Mouse (Mus musculus): ENCODE measurements around the gene A730061H03Rik. TPM values are rescaled to one million over a fixed set of nuclear protein-coding genes. Genes with fewer than 3 reads are reported as not detected.

The A730061H03Rik gene
- polyA plus RNA-seq, 1 experiment from 2014 or later: 1.1 TPM

DNA sequence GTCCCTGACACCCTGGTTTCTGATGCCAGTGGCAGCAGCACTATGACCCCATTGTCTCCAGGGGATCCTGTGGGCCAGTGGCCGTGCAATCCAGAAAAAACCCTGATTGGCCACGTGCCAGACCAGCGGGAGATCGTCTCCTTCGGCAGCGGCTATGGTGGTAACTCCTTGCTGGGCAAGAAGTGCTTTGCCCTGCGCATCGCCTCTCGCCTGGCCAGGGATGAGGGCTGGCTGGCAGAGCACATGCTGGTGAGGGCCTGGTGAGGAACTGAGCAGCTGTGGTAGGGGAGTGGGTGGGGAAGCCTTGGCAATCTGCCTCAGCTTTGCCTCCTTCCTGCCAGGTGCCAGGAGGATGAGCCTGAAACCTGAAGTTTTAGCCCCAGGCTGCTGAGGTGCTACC lies 15.9 kb downstream of the A730061H03Rik start:
- H3K27ac ChIP-seq: no peak overlapping the region
- no peak for ATAC-seq (ENCODE audit: insufficient number of reproducible peaks, insufficient read depth, low FRiP score, low TSS enrichment, low read depth)
- no peak overlapping the region for H3K4me3 ChIP-seq (replicated peaks)
- H3K4me1 ChIP-seq (replicated peaks): peaks cover 13% of the 10 kb centered on the region
- peaks cover 70% of the 10 kb centered on the region for H3K36me3 ChIP-seq
- 88% methylated on average over 9 of the region's 9 CpGs for WGBS
- no peak overlapping the region for H3K9ac ChIP-seq (replicated peaks)
- H3K27me3 ChIP-seq: no peaks in the 10 kb centered on the region
- H3K9me3 ChIP-seq: no peaks in the 10 kb centered on the region
- no peak overlapping the region for H3K4me2 ChIP-seq

DNA sequence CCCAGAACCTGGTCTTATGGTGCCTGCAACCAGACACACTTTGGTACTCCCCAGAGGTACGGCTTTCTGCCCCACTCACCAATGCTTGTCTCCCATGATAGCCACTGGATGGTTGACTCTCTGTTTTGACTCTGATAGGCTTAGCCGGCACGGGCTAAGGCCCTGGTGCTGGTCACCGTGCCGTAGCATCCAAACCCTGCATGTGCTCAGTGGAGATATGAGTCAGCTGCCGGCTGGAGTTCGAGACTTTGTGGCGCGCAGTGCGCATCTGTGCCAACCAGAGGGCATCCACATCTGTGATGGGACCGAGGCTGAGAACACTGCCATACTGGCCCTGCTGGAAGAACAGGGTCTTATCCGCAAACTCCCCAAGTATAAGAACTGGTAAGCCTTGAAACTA lies 17.9 kb downstream of the A730061H03Rik start:
- peaks cover 13% of the 10 kb centered on the region for H3K4me1 ChIP-seq (replicated peaks)
- no peak overlapping the region for H3K4me3 ChIP-seq (replicated peaks)
- H3K27ac ChIP-seq: no peak overlapping the region
- no peaks in the 10 kb centered on the region for H3K9me3 ChIP-seq
- no peaks in the 10 kb centered on the region for H3K27me3 ChIP-seq
- no peak overlapping the region for H3K4me2 ChIP-seq
- 96% methylated on average over 12 of the region's 12 CpGs for WGBS
- no peak for ATAC-seq (ENCODE audit: insufficient number of reproducible peaks, insufficient read depth, low FRiP score, low TSS enrichment, low read depth)
- H3K36me3 ChIP-seq: peaks cover 50% of the 10 kb centered on the region
- H3K9ac ChIP-seq (replicated peaks): no peak overlapping the region

DNA sequence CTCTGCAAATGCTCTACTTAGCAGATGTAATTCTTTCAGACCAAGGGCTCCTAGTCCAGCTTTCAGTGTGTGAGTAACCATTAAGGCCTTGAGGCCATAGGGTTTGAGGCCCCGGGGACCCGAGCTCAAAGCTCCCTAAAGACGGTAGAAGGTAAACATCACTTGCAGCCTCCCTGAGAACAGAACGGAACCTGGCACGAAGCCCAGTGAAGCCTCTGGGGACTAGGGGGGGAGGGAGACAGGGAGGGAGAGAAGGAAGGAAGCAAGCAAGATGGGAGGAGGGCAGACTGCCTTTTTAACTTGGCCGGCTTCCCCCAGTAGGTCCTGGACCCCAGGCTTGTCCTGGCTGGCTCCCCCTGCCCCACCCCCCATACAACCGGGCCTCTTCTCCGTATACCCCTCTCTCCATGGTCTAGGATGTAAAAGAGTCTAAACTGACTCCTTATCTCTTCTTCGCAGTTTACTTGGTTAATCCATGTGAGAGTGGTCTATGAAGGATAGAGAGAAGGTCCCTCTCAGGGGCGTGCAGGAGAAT lies 19.4 kb downstream of the A730061H03Rik start:
- ATAC-seq (ENCODE audit: insufficient number of reproducible peaks, insufficient read depth, low FRiP score, low TSS enrichment, low read depth): peak; percentile 40; the same call in 1 of the 2 replicates
- 6% methylated on average over 10 of the region's 10 CpGs for WGBS

DNA sequence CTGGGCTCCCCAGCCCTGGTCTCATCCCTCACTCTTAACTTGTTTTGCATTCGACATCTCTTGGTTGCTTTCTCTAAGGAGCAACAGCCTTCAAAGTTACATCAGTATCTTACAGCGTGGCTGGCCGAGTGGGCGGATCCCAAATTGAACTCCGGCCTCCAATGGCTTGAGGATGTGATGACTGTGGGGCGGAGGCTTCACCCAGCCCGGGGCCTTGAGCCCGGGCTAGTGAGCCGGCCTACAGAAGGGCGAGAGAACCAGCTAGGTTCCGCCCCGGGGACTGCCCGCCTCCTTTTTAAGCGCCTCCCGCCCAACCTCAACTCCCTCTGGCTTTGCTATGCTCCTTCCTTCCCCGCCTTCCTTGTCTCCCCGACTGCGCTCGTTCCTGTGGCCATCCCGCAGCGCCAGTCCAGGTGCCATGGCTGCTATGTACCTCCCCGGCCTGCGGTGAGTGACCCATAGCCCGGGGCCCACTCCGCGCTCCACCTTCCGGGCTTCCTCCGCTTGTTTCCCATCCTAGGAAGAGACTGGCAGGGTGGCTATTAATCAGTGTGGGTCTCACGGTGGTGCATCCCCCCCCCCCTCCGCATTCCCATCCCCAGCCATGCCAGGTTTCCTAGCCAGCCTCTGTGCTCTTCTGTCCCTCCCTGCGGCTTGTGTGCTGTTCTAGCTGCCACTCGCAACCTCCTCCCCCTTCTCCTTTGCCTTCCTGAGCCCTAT lies 20.0 kb downstream of the A730061H03Rik start, which contains the start of gene Pck2:
Gene Pck2 (plus strand): TSS at position 200 of the 720 bp plus-strand sequence.
- Histone ChIP-seq H3K4me3 (replicated peaks) (peak within 1 kb of the TSS; percentile 67), H3K9me3 (no peaks in the 10 kb centered on the region), H3K9ac (replicated peaks) (peak within 1 kb of the TSS; percentile 75), H3K4me2 (peak within 1 kb of the TSS; percentile 83), H3K27ac (peak within 1 kb of the TSS; percentile 90), H3K4me1 (replicated peaks) (peaks cover 13% of the 10 kb centered on the region), H3K36me3 (peaks cover 30% of the 10 kb centered on the region), H3K27me3 (no peaks in the 10 kb centered on the region)
- WGBS: 2% methylated on average over 32 of the region's 32 CpGs
- ATAC-seq (ENCODE audit: insufficient number of reproducible peaks, insufficient read depth, low FRiP score, low TSS enrichment, low read depth): peak; percentile 92

More for the DNA sequence above, 19.4 kb downstream of the A730061H03Rik start:
- H3K27me3 ChIP-seq: no peaks in the 10 kb centered on the region
- H3K9ac ChIP-seq (replicated peaks): peak overlapping the region; percentile 75
- H3K4me1 ChIP-seq (replicated peaks): peaks cover 13% of the 10 kb centered on the region
- peak overlapping the region; percentile 90 for H3K27ac ChIP-seq
- peak overlapping the region; percentile 67 for H3K4me3 ChIP-seq (replicated peaks)
- H3K36me3 ChIP-seq: peaks cover 36% of the 10 kb centered on the region
- H3K9me3 ChIP-seq: no peaks in the 10 kb centered on the region
- H3K4me2 ChIP-seq: peak overlapping the region; percentile 83

DNA sequence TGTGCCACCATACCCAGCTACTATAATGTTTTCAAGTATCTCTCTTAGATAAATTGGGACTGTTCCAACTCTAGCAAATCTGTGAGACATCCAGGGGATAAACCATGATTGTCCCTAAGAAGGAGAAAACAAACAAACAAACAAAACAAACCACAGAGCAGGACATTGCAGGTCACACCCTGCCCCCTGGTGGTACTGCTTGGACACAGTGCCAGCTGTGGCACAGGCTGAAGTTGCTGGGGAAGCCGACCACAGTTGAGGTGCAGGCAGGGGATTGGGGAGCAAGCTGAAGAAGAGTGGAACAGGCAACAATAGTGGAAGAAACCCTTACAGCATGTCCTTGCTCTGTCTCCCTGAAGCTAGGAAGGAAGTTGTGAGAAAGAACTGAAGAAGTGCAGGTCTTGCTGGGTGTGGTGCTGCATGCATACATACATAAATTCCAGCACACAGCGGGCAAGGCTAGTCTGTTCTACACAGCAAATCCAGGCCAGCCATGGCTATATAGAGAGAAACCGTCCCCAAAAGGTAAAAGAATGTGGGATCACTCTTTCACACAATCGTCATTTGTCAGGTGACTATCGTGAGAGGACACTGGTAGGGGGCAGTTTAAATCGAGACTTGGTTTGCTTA lies 24.0 kb downstream of the A730061H03Rik start:
- no peaks in the 10 kb centered on the region for H3K36me3 ChIP-seq
- peaks cover 10% of the 10 kb centered on the region for H3K4me1 ChIP-seq (replicated peaks)
- no peak overlapping the region for H3K4me2 ChIP-seq
- no peak overlapping the region for H3K9ac ChIP-seq (replicated peaks)
- H3K9me3 ChIP-seq: no peaks in the 10 kb centered on the region
- H3K27me3 ChIP-seq: no peaks in the 10 kb centered on the region
- no peak overlapping the region for H3K27ac ChIP-seq
- WGBS: 50% methylated on average over 6 of the region's 6 CpGs
- no peak for ATAC-seq (ENCODE audit: insufficient number of reproducible peaks, insufficient read depth, low FRiP score, low TSS enrichment, low read depth)
- H3K4me3 ChIP-seq (replicated peaks): no peak overlapping the region

DNA sequence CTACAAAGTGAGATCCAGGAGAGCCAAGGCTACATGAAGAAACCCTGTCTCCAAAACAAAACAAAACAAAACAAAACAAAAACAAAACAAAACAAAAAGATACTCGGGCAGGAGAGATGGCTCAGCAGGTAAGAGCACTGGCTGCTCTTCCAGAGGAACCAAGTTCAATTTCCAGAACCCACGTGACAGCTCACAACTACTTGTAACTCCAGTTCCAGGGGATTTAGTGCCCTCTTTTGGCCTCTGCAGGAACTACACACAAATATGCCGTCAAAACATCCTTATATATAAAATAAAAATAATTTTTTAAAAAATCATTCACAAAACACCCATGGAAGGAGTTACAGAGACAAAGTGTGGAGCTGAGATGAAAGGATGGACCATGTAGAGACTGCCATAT lies 32.3 kb downstream of the A730061H03Rik start:
- ATAC-seq (ENCODE audit: insufficient number of reproducible peaks, insufficient read depth, low FRiP score, low TSS enrichment, low read depth): no peak
- Histone ChIP-seq H3K27me3 (peaks cover 36% of the 10 kb centered on the region), H3K27ac (no peak overlapping the region), H3K4me1 (replicated peaks) (no peaks in the 10 kb centered on the region), H3K4me3 (replicated peaks) (no peak overlapping the region), H3K9me3 (no peaks in the 10 kb centered on the region), H3K4me2 (no peak overlapping the region), H3K9ac (replicated peaks) (no peak overlapping the region), H3K36me3 (no peaks in the 10 kb centered on the region)
- WGBS: 21% methylated on average over 3 of the region's 3 CpGs

DNA sequence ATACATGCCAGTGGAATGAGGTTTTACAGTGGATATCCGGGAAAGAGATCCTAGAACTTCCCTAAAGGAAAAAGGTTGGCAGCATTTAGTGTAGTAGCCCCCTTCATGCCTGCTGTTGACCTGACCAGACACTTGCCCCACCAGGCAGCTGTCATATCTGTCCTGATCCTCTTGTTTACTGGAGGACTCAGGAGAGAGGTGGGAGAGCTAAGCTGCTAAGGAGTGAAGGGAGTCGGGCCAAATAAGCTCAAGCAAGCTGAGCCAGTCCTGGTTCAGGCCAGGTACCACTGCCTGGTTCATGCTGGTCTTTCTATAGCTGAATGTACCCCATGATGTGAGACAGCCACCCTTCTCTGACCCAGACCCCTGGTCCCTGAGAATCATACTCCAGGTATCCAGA lies 33.5 kb downstream of the A730061H03Rik start:
- Histone ChIP-seq H3K27me3 (peaks cover 48% of the 10 kb centered on the region), H3K9me3 (no peaks in the 10 kb centered on the region), H3K36me3 (no peaks in the 10 kb centered on the region), H3K4me3 (replicated peaks) (no peak overlapping the region), H3K9ac (replicated peaks) (no peak overlapping the region), H3K4me2 (no peak overlapping the region), H3K4me1 (replicated peaks) (no peaks in the 10 kb centered on the region), H3K27ac (no peak overlapping the region)
- ATAC-seq (ENCODE audit: insufficient number of reproducible peaks, insufficient read depth, low FRiP score, low TSS enrichment, low read depth): no peak
- 81% methylated on average over 2 of the region's 2 CpGs for WGBS

DNA sequence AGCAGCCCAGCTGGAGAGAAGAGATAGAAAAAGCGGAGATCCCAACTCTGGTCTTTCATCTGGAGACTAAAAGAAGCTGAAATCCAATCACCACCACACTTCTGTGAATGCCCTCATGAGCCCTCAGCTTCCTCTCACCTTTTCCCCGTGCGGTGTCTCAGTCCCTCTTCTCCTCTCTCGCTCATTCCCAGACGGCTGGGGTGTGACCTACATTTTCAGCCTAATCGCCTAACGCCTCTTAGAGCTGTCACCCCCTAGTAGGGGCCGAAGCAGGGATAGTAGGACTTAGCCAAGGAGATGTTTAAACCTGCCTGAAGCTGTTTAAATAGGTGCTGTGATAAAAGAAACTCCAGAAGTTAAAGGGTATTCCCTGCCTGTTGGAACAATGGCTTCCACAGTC lies 35.4 kb downstream of the A730061H03Rik start, which contains the start of gene Nrl:
Gene Nrl (minus strand): TSS at position 197 of the 400 bp plus-strand sequence.
- ATAC-seq (ENCODE audit: insufficient number of reproducible peaks, insufficient read depth, low FRiP score, low TSS enrichment, low read depth): no peak
- Histone ChIP-seq H3K9ac (replicated peaks) (no peak within 1 kb of the TSS), H3K27ac (no peak within 1 kb of the TSS), H3K4me3 (replicated peaks) (no peak within 1 kb of the TSS), H3K36me3 (no peaks in the 10 kb centered on the region), H3K4me2 (no peak within 1 kb of the TSS), H3K9me3 (no peaks in the 10 kb centered on the region), H3K27me3 (peaks cover 58% of the 10 kb centered on the region), H3K4me1 (replicated peaks) (0 out of 2 replicates have a peak, but pooled peaks cover 10% of the 10 kb centered on the region)
- 17% methylated on average over 8 of the region's 8 CpGs for WGBS

DNA sequence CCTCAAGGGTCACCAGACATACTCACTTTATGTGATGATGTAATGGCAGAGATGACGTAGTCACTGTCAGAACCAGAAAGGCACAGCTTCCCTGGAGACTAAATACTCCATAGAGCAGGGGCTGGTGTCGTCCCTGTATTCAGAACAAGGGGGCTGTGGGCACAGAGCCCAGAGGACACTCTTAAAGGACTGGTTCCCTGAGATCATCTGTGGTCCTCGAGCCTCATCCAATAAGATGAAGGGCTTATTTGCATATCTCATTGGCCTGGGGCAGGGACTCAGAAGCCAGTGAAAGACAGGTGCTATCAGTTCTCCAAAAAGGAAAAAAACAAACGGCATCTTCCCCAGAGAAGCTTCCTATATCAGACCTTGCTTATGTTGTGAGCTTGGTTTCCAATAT lies 36.1 kb downstream of the A730061H03Rik start:
- H3K4me2 ChIP-seq: no peak overlapping the region
- no peak overlapping the region for H3K27ac ChIP-seq
- H3K9ac ChIP-seq (replicated peaks): no peak overlapping the region
- 56% methylated on average over 4 of the region's 4 CpGs for WGBS
- no peak for ATAC-seq (ENCODE audit: insufficient number of reproducible peaks, insufficient read depth, low FRiP score, low TSS enrichment, low read depth)
- no peaks in the 10 kb centered on the region for H3K36me3 ChIP-seq
- H3K4me3 ChIP-seq (replicated peaks): no peak overlapping the region
- H3K27me3 ChIP-seq: peaks cover 59% of the 10 kb centered on the region
- H3K4me1 ChIP-seq (replicated peaks): 0 out of 2 replicates have a peak, but pooled peaks cover 10% of the 10 kb centered on the region
- no peaks in the 10 kb centered on the region for H3K9me3 ChIP-seq

DNA sequence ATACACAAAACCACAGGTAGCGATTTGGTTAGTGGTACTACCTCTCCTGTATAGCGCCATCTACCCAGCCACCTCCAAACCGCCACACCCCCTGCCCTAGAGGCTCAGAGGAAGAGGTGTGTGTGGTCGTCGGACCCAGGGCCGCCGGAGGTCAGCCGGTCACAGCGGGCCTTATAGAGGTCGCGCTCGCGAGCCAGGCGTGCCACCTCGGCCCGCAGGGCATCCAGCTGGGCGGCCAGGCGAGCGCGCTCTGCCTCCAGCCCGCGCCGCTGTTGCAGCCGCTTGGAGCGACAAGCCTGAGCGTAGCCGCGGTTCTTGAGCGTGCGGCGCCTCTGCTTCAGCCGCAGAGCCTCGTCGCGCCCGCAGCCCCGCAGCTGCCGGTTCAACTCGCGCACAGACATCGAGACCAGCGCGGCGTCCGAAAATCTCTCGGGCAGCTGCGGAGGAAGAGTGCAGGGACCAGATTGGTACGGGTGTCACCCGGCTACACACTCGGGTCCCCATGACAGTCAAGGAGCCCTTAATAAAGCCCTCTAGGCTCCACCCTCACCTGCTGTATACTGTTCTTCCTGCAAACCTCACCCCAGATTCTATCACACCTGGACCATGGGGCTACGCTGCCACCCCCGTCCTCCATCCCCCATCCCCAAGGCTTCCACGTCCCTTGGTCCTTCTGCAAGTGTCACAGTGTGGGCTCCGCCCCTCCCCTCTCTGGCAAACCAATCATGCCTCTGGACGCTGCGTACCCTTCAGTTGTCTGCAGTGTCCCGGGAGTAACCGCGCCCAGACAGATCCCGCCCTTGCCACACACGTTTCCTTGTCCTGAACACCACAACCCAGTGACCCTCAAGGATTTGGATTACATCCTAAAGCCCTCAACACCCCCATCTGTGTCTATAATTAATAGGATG lies 39.5 kb downstream of the A730061H03Rik start:
- H3K27me3 ChIP-seq: peaks cover 76% of the 10 kb centered on the region
- no peaks in the 10 kb centered on the region for H3K36me3 ChIP-seq
- peak overlapping the region; percentile 61 for H3K9ac ChIP-seq (replicated peaks)
- H3K27ac ChIP-seq: no peak overlapping the region
- peak overlapping the region; percentile 51 for H3K4me3 ChIP-seq (replicated peaks)
- peak overlapping the region; percentile 88 for H3K4me2 ChIP-seq
- 0 out of 2 replicates have a peak, but pooled peaks cover 10% of the 10 kb centered on the region for H3K4me1 ChIP-seq (replicated peaks)
- no peaks in the 10 kb centered on the region for H3K9me3 ChIP-seq
- WGBS: 1% methylated on average over 61 of the region's 61 CpGs
- ATAC-seq (ENCODE audit: insufficient number of reproducible peaks, insufficient read depth, low FRiP score, low TSS enrichment, low read depth): peak; percentile 58; the same call in 1 of the 2 replicates

Measured in limb, embryonic 12.5 days (tissue).